ENCODE assay signal across 21 mouse cellular contexts in genomic region chr11:8199293-8199692, GRCm38 (mm10).
A peak's percentile ranks its signal among the peaks of the same experiment; 100 is the strongest.
DNase-seq lines count a peak whose midpoint lies in the region; ATAC-seq and TF ChIP-seq lines count a peak whose summit lies in the region.
"Had no signal": no experiment of that assay in that cellular context is flagged by ENCODE, and none has a peak within 500 bp of the region (broad histone marks: within the 10 kb centered on the region; RNA-seq: fewer than 3 reads in every experiment).

No protein-coding gene starts in this region.

- peak; percentile 92 for DNase-seq in heart, adult 11 months
- DNase-seq in heart, postnatal 25 days (ENCODE audit: low spot score) = no peak
- peak; percentile 12 for DNase-seq in kidney, adult 18-20 months
- no peak for DNase-seq in CH12.LX (ENCODE audit: extremely low read depth)
- DNase-seq in kidney, postnatal 25 days = peak; percentile 19 to 62
- DNase-seq in midbrain, embryonic 11.5 days (ENCODE audit: low spot score, missing footprints) = no peak
- no peak for DNase-seq in frontal cortex, adult 2 months (ENCODE audit: extremely low spot score in 1 of 2, low spot score in 1 of 2)
- DNase-seq: adrenal gland, adult 2 months; cerebellum, adult 9-10 months; right cerebral cortex, postnatal 4 days had no signal

- no peak for TF ChIP-seq POLR2A in CH12.LX (IDR thresholded peaks at IDR 0.05; ENCODE audit: low read depth, low read length)

- no peak for TF ChIP-seq CTCF in CH12.LX (conservative IDR thresholded peaks at IDR 0.05 in 1 of 2, IDR thresholded peaks at IDR 0.05 in 1 of 2; ENCODE audit: low read depth in 2 of 2, low read length in 2 of 2)

- H3K4me2 ChIP-seq in kidney, embryonic 16.5 days (replicated peaks; ENCODE audit: low read depth, low read length) = no peak overlapping the region
- H3K4me2 ChIP-seq in CH12.LX (ENCODE audit: insufficient read depth, low read depth, poor library complexity, severe bottlenecking) = peak overlapping the region; percentile 42; the same call in 1 of the 2 replicates
- no peak overlapping the region for H3K4me2 ChIP-seq in midbrain, embryonic 11.5 days
- H3K4me2 ChIP-seq: forebrain, embryonic 13.5 days; heart, embryonic 15.5 days; hindbrain, embryonic 13.5 days; limb, embryonic 15.5 days; liver, embryonic 15.5 days; midbrain, embryonic 12.5 days; neural tube, embryonic 12.5 days had no signal

- in situ Hi-C loops in CH12.LX (cut with MboI; ENCODE audit: low pct_ligation_motif_present, low pct_unique_long_range_greater_than_20kb, low sequenced_read_pairs) = no loop called here

- no peak for TF ChIP-seq EP300 in CH12.LX (IDR thresholded peaks at IDR 0.05; ENCODE audit: low read length)

- no peaks in the 10 kb centered on the region for H3K36me3 ChIP-seq in kidney, embryonic 16.5 days (ENCODE audit: insufficient read depth, low read length)
- no peaks in the 10 kb centered on the region for H3K36me3 ChIP-seq in CH12.LX (replicated peaks in 1 of 2; ENCODE audit: control insufficient read depth in 1 of 2, insufficient read depth in 1 of 2, low read length in 1 of 2)
- no peaks in the 10 kb centered on the region for H3K36me3 ChIP-seq in midbrain, embryonic 11.5 days (ENCODE audit: control insufficient read depth, insufficient read depth, low read length)
- H3K36me3 ChIP-seq: heart, embryonic 15.5 days; hindbrain, embryonic 13.5 days; limb, embryonic 15.5 days; liver, embryonic 15.5 days; midbrain, embryonic 12.5 days; neural tube, embryonic 12.5 days had no signal

- 66% methylated on average over 8 of the region's 8 CpGs for WGBS in kidney, embryonic 16.5 days
- 88% methylated on average over 8 of the region's 8 CpGs for WGBS in midbrain, embryonic 11.5 days

- H3K4me3 ChIP-seq in kidney, embryonic 16.5 days (ENCODE audit: low read length) = no peak overlapping the region
- H3K4me3 ChIP-seq in CH12.LX (replicated peaks in 1 of 3; ENCODE audit: low read depth in 2 of 3, low read length in 2 of 3, poor library complexity in 1 of 3) = no peak overlapping the region
- H3K4me3 ChIP-seq in midbrain, embryonic 11.5 days (ENCODE audit: low read depth, low read length) = no peak overlapping the region
- H3K4me3 ChIP-seq: forebrain, embryonic 13.5 days; heart, embryonic 15.5 days; hindbrain, embryonic 13.5 days; limb, embryonic 15.5 days; liver, embryonic 15.5 days; midbrain, embryonic 12.5 days; neural tube, embryonic 12.5 days had no signal

- intact Hi-C loops in heart, postnatal 25 days (cut with DNase I) = no loop called here

- TF ChIP-seq RAD21 in CH12.LX (IDR thresholded peaks at IDR 0.05; ENCODE audit: low read depth, low read length) = no peak

- H3K27ac ChIP-seq in kidney, embryonic 16.5 days (ENCODE audit: low read length) = no peak overlapping the region
- no peak overlapping the region for H3K27ac ChIP-seq in CH12.LX (ENCODE audit: insufficient read depth, low read depth)
- H3K27ac ChIP-seq in midbrain, embryonic 11.5 days (ENCODE audit: low read depth, low read length) = no peak overlapping the region
- H3K27ac ChIP-seq: forebrain, embryonic 13.5 days; heart, embryonic 15.5 days; hindbrain, embryonic 13.5 days; limb, embryonic 15.5 days; liver, embryonic 15.5 days; macrophage; midbrain, embryonic 12.5 days; neural tube, embryonic 12.5 days; stomach, postnatal 0 days had no signal

- dilution Hi-C loops in CH12.LX (cut with MboI; ENCODE audit: extremely low pct_ligation_motif_present, extremely low pct_unique_long_range_greater_than_20kb, low sequenced_read_pairs) = no loop called here

- H3K27me3 ChIP-seq in kidney, embryonic 16.5 days (ENCODE audit: insufficient read depth, low read length) = no peaks in the 10 kb centered on the region
- peaks cover 40% of the 10 kb centered on the region for H3K27me3 ChIP-seq in CH12.LX (replicated peaks)
- no peaks in the 10 kb centered on the region for H3K27me3 ChIP-seq in midbrain, embryonic 11.5 days (ENCODE audit: control insufficient read depth, insufficient read depth, low read length)
- H3K27me3 ChIP-seq: forebrain, embryonic 13.5 days; heart, embryonic 15.5 days; hindbrain, embryonic 13.5 days; limb, embryonic 15.5 days; liver, embryonic 15.5 days; midbrain, embryonic 12.5 days; neural tube, embryonic 12.5 days had no signal

- no peak overlapping the region for H3K9ac ChIP-seq in kidney, embryonic 16.5 days (replicated peaks; ENCODE audit: low read length)
- H3K9ac ChIP-seq in CH12.LX (ENCODE audit: insufficient read depth, low read depth) = no peak overlapping the region
- H3K9ac ChIP-seq in midbrain, embryonic 11.5 days (ENCODE audit: low read length) = no peak overlapping the region
- H3K9ac ChIP-seq: forebrain, embryonic 13.5 days; heart, embryonic 15.5 days; hindbrain, embryonic 13.5 days; limb, embryonic 15.5 days; liver, embryonic 15.5 days; midbrain, embryonic 12.5 days; neural tube, embryonic 12.5 days had no signal

- no peaks in the 10 kb centered on the region for H3K79me2 ChIP-seq in CH12.LX (replicated peaks; ENCODE audit: control insufficient read depth, extremely low read depth, insufficient read depth, poor library complexity, severe bottlenecking)

- no peaks in the 10 kb centered on the region for H3K9me3 ChIP-seq in kidney, embryonic 16.5 days (ENCODE audit: low read length)
- no peaks in the 10 kb centered on the region for H3K9me3 ChIP-seq in CH12.LX (replicated peaks; ENCODE audit: low read length)
- H3K9me3 ChIP-seq in midbrain, embryonic 11.5 days (ENCODE audit: control insufficient read depth, low read length) = no peaks in the 10 kb centered on the region
- H3K9me3 ChIP-seq: forebrain, embryonic 13.5 days; heart, embryonic 15.5 days; hindbrain, embryonic 13.5 days; limb, embryonic 15.5 days; liver, embryonic 15.5 days; midbrain, embryonic 12.5 days; neural tube, embryonic 12.5 days had no signal

- no peak for ATAC-seq in kidney, embryonic 16.5 days (ENCODE audit: low FRiP score, low TSS enrichment)
- ATAC-seq in midbrain, embryonic 11.5 days (ENCODE audit: low FRiP score) = no peak
- ATAC-seq: forebrain, embryonic 13.5 days; inflammation-experienced regulatory T-cells, adult 6 months had no signal

- H3K4me1 ChIP-seq in kidney, embryonic 16.5 days (ENCODE audit: insufficient read depth, low read length) = no peaks in the 10 kb centered on the region
- H3K4me1 ChIP-seq in CH12.LX (ENCODE audit: control insufficient read depth in 1 of 2, insufficient read depth in 2 of 2) = no peaks in the 10 kb centered on the region
- no peaks in the 10 kb centered on the region for H3K4me1 ChIP-seq in midbrain, embryonic 11.5 days (ENCODE audit: control insufficient read depth, insufficient read depth, low read length)
- H3K4me1 ChIP-seq: forebrain, embryonic 13.5 days; heart, embryonic 15.5 days; hindbrain, embryonic 13.5 days; limb, embryonic 15.5 days; liver, embryonic 15.5 days; midbrain, embryonic 12.5 days; neural tube, embryonic 12.5 days had no signal

TF ChIP-seq in CH12.LX, 34 proteins besides CTCF, POLR2A, EP300 and RAD21:
- peak; percentile 62 for TF ChIP-seq NRF1 (IDR thresholded peaks at IDR 0.05; ENCODE audit: low read depth, low read length)
- TF ChIP-seq CHD1 (IDR thresholded peaks at IDR 0.05; ENCODE audit: low read depth, low read length) = no peak

Comparison
In these comparisons a context has a peak if more than half of its experiments do, and no peak if none do; other contexts are left out.
1. DNase-seq: peak in heart, adult 11 months (single experiment), kidney, adult 18-20 months (single experiment) and kidney, postnatal 25 days (2 of 2); none in heart, postnatal 25 days (single experiment), CH12.LX (single experiment), midbrain, embryonic 11.5 days (single experiment) and frontal cortex, adult 2 months (0 of 2).